Mouse (Mus musculus) spleen, adult 2 months (tissue): Measurements from ENCODE around the gene Pik3cb. TPM values are rescaled to one million over a fixed set of nuclear protein-coding genes. Genes with fewer than 3 reads are reported as not detected.

Experiments used
- DNase-seq, 2 experiments: peaks; one replicate each; pipeline versions ENCODE4 v3.0.0 to v3.0.0-alpha.2; 2012 to 2021; ENCODE audit warnings: low spot score in 2 of 2, low read depth in 1 of 2
- H3K27ac ChIP-seq: fragments of 200-500 bp; 2 replicates; pipeline ENCODE4 v1.5.1; 2012; ENCODE audit warnings: low read length, inconsistent platforms; ENCODE audit not compliant: insufficient read depth
- H3K27me3 ChIP-seq: fragments of 200-500 bp; 2 replicates; pipeline ENCODE4 v1.6.1; 2012; ENCODE audit warnings: mild to moderate bottlenecking, moderate library complexity, low read length, inconsistent platforms; ENCODE audit not compliant: control insufficient read depth, insufficient read depth
- H3K36me3 ChIP-seq: fragments of 200-500 bp; 2 replicates; pipeline ENCODE4 v1.6.1; 2012; ENCODE audit warnings: mild to moderate bottlenecking, low read length, inconsistent platforms; ENCODE audit not compliant: control insufficient read depth, insufficient read depth
- H3K4me1 ChIP-seq: fragments of 200-500 bp; 2 replicates; pipeline ENCODE4 v1.6.1; 2011; ENCODE audit warnings: inconsistent platforms; ENCODE audit not compliant: control insufficient read depth, insufficient read depth, insufficient read length
- H3K4me3 ChIP-seq: fragments of 200-500 bp; 2 replicates; pipeline ENCODE4 v1.5.1; 2011; ENCODE audit warnings: mild to moderate bottlenecking, inconsistent platforms; ENCODE audit not compliant: insufficient read depth, insufficient read length; ENCODE audit errors: extremely low read depth
- CTCF ChIP-seq: fragments of 200-500 bp; IDR thresholded peaks from 2 replicates; pipeline ENCODE4 v1.5.1; 2011; ENCODE audit warnings: mild to moderate bottlenecking, inconsistent platforms; ENCODE audit not compliant: insufficient read depth, insufficient read length, insufficient replicate concordance; ENCODE audit errors: extremely low read depth
- POLR2A ChIP-seq: fragments of 200-500 bp; IDR thresholded peaks from 2 replicates; pipeline ENCODE4 v1.6.1; 2011; ENCODE audit warnings: low read depth, low read length, inconsistent platforms
- WGBS: fragments of 180-500 bp; shearing (Covaris S2); methylation state at CpG from one replicate; pipeline ENCODE4 v1.1.7; 2018; 5-methylcytosine and 5-hydroxymethylcytosine counted together
- polyA plus RNA-seq: library from polyadenylated mRNA; depleted of rRNA; stranded (reverse); fragments of >200 nt; gene quantifications from 2 replicates; pipeline ENCODE4 v1.2.3, GENCODE M21; 2012

Gene Pik3cb
- polyA plus RNA-seq, 1 experiment = 2.9 TPM

DNA sequence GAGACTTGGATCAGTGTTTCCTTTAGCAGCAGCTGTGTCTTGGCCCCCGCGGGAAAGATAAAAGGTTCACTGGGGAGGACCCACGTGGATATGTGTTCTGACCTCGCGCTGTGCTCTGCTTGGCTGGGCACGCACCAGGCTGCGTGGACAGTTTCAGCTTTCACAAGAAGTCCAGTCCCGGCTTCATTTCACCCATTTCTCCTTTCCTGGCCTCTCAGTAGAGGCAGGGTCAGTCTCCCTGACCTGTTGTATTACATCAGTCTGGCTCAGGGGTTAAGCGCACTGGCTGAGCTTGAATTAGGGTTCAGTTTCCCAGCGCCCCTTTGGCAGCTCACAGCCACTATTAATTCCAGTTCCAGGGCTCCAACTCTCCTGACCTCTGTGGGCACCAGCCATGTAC is 30.8 kb upstream of the Pik3cb start:
- Histone ChIP-seq H3K27me3 (no peaks in the 10 kb centered on the region), H3K4me3 (no peak overlapping the region), H3K4me1 (no peaks in the 10 kb centered on the region), H3K36me3 (no peaks in the 10 kb centered on the region), H3K27ac (no peak overlapping the region)
- TF ChIP-seq CTCF (no peak), POLR2A (no peak)
- 84% methylated on average over 10 of the region's 10 CpGs for WGBS
- DNase-seq = no peak

DNA sequence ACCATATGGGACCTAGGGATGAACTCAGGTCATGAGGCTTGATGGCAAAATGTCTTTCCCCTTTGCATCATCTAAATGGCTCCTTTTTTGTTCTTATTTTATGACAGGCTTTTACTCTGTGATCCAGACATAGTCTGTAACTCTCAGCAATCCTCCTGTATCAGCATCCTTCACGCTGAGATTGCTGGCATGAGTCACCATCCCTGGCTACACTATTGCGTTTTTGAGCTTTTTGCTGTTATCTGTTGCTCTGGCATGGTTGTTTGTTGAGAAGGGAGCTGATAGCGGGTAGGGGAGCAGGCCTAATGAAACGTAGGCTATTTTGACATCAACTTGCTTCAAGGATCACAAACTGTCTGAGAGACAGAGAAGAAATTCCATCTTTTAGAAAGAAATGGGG is 28.6 kb upstream of the Pik3cb start:
- no peaks in the 10 kb centered on the region for H3K27me3 ChIP-seq
- H3K27ac ChIP-seq = no peak overlapping the region
- 77% methylated on average over 4 of the region's 4 CpGs for WGBS
- TF ChIP-seq POLR2A = no peak
- no peak for TF ChIP-seq CTCF
- no peak overlapping the region for H3K4me3 ChIP-seq
- no peak for DNase-seq
- H3K36me3 ChIP-seq = no peaks in the 10 kb centered on the region
- no peaks in the 10 kb centered on the region; the same call in 1 of the 2 replicates for H3K4me1 ChIP-seq

- TF ChIP-seq CTCF (no peak), POLR2A (no peak)
- Histone ChIP-seq H3K27me3 (no peaks in the 10 kb centered on the region), H3K27ac (no peak overlapping the region), H3K4me3 (no peak overlapping the region), H3K36me3 (no peaks in the 10 kb centered on the region), H3K4me1 (no peaks in the 10 kb centered on the region; the same call in 1 of the 2 replicates)
- DNase-seq = no peak
- WGBS = 93% methylated on average over 5 of the region's 5 CpGs
These were observed 26.5 kb upstream of the Pik3cb start for GRCm38 (mm10) chr9:99166946-99167345.

DNA sequence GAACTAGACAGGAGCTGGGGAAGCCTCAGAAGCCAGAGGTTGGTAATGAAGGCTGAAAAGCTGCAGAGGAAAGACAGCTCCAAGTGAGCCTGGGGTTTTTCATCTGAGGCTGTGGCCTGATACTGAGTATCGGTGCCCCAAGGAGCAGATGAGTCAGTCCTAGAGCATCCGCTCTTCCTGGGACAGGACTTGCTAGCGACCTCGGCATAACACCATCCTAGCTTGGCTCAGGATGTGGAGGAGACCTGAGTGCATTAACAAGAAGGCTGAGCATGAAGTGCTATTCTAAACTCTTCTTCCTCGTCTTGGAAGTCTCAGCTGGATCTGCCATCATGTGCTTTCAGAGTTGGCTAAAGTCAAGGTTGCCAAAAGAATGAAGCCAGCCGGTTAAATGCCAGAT is 25.5 kb upstream of the Pik3cb start:
- Histone ChIP-seq H3K27me3 (no peaks in the 10 kb centered on the region), H3K4me3 (no peak overlapping the region), H3K4me1 (no peaks in the 10 kb centered on the region; the same call in 1 of the 2 replicates), H3K36me3 (no peaks in the 10 kb centered on the region), H3K27ac (no peak overlapping the region)
- no peak for DNase-seq
- TF ChIP-seq POLR2A = no peak
- no peak for TF ChIP-seq CTCF
- WGBS = 87% methylated on average over 6 of the region's 6 CpGs

DNA sequence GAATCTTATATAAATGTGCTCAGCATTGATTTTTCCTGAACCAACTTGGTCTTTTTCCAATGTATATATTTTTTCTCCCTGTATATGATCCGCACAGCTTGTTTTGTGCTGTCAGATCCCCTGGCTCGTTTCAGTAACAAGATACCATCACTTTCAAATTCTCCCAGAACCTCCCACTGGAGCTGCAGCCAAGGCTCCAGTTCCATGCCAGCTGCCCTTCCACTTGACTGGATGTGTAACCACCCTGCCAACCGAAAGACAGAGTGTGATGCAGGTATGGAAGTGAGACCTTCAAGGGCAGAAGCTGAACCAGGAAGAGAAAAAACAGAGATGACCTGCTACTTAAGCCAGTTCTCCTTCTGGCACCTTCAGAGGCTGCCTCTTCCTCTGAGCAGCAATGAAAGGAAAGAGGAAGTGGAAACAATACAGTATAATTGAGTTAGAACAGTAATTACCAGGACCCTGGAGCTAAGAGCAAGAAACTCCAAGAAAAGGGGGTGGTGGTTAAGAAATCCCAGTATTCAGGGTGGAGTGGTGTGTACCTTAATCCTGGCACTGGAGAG is 24.3 kb upstream of the Pik3cb start:
- no peak for DNase-seq
- Histone ChIP-seq H3K27ac (no peak overlapping the region), H3K4me1 (no peaks in the 10 kb centered on the region; the same call in 1 of the 2 replicates), H3K36me3 (no peaks in the 10 kb centered on the region), H3K4me3 (no peak overlapping the region), H3K27me3 (no peaks in the 10 kb centered on the region)
- TF ChIP-seq POLR2A (no peak), CTCF (no peak)
- 53% methylated on average over 3 of the region's 3 CpGs for WGBS

GRCm38 (mm10) chr9:99164148-99164503 is 23.7 kb upstream of the Pik3cb start:
- Histone ChIP-seq H3K27me3 (no peaks in the 10 kb centered on the region), H3K27ac (no peak overlapping the region), H3K4me1 (no peaks in the 10 kb centered on the region; the same call in 1 of the 2 replicates), H3K36me3 (no peaks in the 10 kb centered on the region), H3K4me3 (no peak overlapping the region)
- TF ChIP-seq POLR2A = no peak
- 74% methylated on average over 9 of the region's 9 CpGs for WGBS
- DNase-seq = no peak

DNA sequence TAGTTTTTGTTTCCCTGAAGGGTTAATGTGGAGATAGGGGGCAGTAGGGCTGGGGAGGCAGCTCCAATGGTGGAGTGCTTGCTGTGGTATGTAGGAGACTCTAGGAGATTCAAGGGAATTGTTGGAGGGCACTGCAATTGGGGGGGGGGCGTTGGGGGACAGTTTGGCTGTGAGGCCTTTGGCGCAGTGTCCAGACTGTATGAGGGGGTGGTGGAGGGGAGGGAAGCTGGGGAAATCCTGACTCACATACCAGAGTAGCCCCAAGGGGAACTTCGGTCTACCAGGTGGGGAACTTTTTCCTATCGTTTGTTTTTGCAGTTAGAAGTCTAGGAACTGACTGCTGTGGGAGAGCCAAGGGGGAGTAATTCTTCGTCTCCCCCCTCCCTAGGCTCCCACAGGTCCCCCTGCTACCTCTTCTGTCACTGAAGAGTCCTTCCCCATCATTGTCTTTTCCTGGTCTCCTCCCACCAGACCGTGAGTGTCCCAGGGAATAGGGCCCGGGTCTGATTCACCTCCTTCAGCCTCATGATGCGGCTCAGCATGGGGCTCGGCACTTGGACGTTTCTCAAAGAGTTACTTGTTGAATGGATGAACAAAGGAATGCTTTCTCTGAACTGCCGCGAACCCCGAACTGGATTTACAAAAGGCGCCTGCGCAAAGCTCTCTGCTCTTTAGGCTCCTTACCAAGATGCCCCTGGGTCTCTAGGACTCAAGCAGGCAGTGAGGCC is 23.2 kb upstream of the Pik3cb start:
- H3K4me3 ChIP-seq = no peak overlapping the region
- no peak for DNase-seq

More for the DNA sequence above, 23.2 kb upstream of the Pik3cb start:
- Histone ChIP-seq H3K27ac (no peak overlapping the region), H3K36me3 (no peaks in the 10 kb centered on the region), H3K27me3 (no peaks in the 10 kb centered on the region), H3K4me1 (no peaks in the 10 kb centered on the region; the same call in 1 of the 2 replicates)
- 76% methylated on average over 15 of the region's 15 CpGs for WGBS
- TF ChIP-seq POLR2A = no peak
